Mouse (Mus musculus) midbrain, embryonic 11.5 days (tissue): ENCODE results near the gene Fgf11. TPM values are rescaled to one million over a fixed set of nuclear protein-coding genes. Genes with fewer than 3 reads are reported as not detected.
A peak's percentile ranks its signal among the peaks of the same experiment; 100 is the strongest.

Experiments used
- ATAC-seq: fragments of 200-750 bp; cut with Nextera tagmentation; 2 replicates; pipeline ENCODE4 v1.8.0; 2017; ENCODE audit warnings: moderate TSS enrichment, moderate library complexity; ENCODE audit not compliant: low FRiP score
- DNase-seq: peaks from one replicate; pipeline ENCODE4 v3.0.0; 2015; ENCODE audit warnings: low spot score; ENCODE audit errors: missing footprints
- H3K27ac ChIP-seq: fragments of 300-500 bp; sonication (generic); 2 replicates; pipeline ENCODE4 v1.5.1; 2014; ENCODE audit warnings: low read depth, low read length
- H3K27me3 ChIP-seq: fragments of 300-500 bp; sonication (generic); 2 replicates; pipeline ENCODE4 v1.6.1; 2014; ENCODE audit warnings: mild to moderate bottlenecking, low read length, moderate library complexity, mixed read lengths; ENCODE audit not compliant: control insufficient read depth, insufficient read depth
- H3K36me3 ChIP-seq: fragments of 300-500 bp; sonication (generic); 2 replicates; pipeline ENCODE4 v1.6.1; 2014; ENCODE audit warnings: mild to moderate bottlenecking, low read length, moderate library complexity, mixed read lengths; ENCODE audit not compliant: control insufficient read depth, insufficient read depth
- H3K4me1 ChIP-seq: fragments of 300-500 bp; sonication (generic); 2 replicates; pipeline ENCODE4 v1.6.1; 2014; ENCODE audit warnings: low read length; ENCODE audit not compliant: control insufficient read depth, insufficient read depth
- H3K4me2 ChIP-seq: fragments of 300-500 bp; sonication (generic); 2 replicates; pipeline ENCODE4 v1.6.1; 2014; ENCODE audit warnings: mild to moderate bottlenecking, moderate library complexity
- H3K4me3 ChIP-seq: fragments of 300-500 bp; sonication (generic); 2 replicates; pipeline ENCODE4 v1.5.1; 2014; ENCODE audit warnings: low read depth, low read length
- H3K9ac ChIP-seq: fragments of 300-500 bp; sonication (generic); 2 replicates; pipeline ENCODE4 v1.6.1; 2014; ENCODE audit warnings: low read length
- H3K9me3 ChIP-seq: fragments of 300-500 bp; sonication (generic); 2 replicates; pipeline ENCODE4 v1.6.1; 2016; ENCODE audit warnings: low read length; ENCODE audit not compliant: control insufficient read depth
- WGBS: fragments of 180-500 bp; shearing (Covaris S2); extraction: QIAGEN DNeasy Blood & Tissue Kit; methylation state at CpG from one replicate; pipeline ENCODE4 v1.1.7; 2014; 5-methylcytosine and 5-hydroxymethylcytosine counted together
- polyA plus RNA-seq: library from polyadenylated mRNA; unstranded; fragments of >200 nt; fragmentation: Nextera tagmentation; extraction: Ambion mirVana; gene quantifications from 2 replicates; pipeline ENCODE4 v1.2.1, GENCODE M21; 2014

Gene Fgf11
- 1.3 and 1.5 TPM in 2 replicates for polyA plus RNA-seq

DNA sequence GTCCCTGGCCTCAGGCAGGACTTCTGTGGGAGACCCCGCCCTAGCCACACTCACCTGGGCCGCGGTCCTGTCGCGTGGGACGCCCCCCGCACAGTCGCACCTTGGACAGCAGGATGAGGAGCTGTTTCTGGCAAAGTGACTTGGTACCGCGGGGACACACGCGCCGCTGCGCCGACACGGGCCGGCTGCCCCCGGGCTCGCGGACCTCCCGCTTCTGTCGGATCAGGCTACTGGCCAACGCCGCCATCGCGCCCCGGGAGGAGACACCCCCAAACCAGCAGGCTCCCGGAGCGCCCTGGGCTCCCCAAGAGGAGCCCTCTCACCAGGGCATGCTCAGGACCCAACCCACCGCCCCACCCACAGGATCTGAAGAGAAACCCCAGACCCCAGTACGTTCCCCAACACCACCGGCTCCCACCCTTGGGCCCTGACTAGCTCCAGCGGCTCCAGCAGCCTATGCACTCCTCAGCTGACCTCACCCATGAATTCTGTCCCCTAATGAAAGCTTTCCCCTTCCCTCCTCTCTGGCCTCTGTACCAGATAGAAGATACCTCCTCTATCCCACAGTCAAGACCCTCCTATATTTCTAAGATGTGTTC, at the start of gene Fgf11:
TSS of gene Fgf11 (minus strand) at position 479 of the 599 bp plus-strand sequence.
- Histone ChIP-seq H3K9me3 (no peaks in the 10 kb centered on the region), H3K36me3 (no peaks in the 10 kb centered on the region), H3K27ac (peak within 1 kb of the TSS; percentile 49), H3K4me3 (peak within 1 kb of the TSS; percentile 44), H3K4me1 (peaks cover 51% of the 10 kb centered on the region), H3K4me2 (peak within 1 kb of the TSS; percentile 92), H3K27me3 (peaks cover 57% of the 10 kb centered on the region), H3K9ac (peak within 1 kb of the TSS; percentile 76)
- no peak for ATAC-seq
- WGBS = 2% methylated on average over 33 of the region's 33 CpGs
- DNase-seq = peak; percentile 89

DNA sequence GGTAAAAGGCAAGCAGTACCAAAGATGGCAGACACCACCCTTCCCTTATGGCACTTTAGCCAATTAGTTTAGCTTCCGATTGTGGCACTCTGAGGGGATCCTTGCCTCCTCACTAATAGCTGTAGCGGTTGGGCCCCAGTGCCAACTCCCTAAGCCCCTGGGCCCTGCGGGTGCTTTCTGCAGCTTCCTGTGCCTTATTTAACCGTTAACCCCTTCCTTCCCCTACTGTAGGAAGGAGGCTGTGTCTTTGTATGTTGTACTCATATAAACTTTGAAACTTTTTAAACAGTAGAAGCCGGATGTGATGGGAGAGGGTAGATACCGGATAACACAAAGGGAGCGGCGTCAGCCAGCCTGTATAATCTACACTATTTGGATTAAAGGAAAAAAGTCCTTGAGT, 49.1 kb upstream of the Fgf11 start:
- Histone ChIP-seq H3K27ac (no peak overlapping the region), H3K4me2 (no peak overlapping the region), H3K4me1 (peaks cover 10% of the 10 kb centered on the region; the same call in 1 of the 2 replicates), H3K4me3 (no peak overlapping the region), H3K9me3 (no peaks in the 10 kb centered on the region), H3K36me3 (peaks cover 2% of the 10 kb centered on the region; the same call in 1 of the 2 replicates), H3K27me3 (peaks cover 2% of the 10 kb centered on the region; the same call in 1 of the 2 replicates), H3K9ac (no peak overlapping the region)
- 80% methylated on average over 8 of the region's 8 CpGs for WGBS
- no peak for DNase-seq
- ATAC-seq = no peak

GRCm38 (mm10) chr11:69849884-69850283, 48.2 kb upstream of the Fgf11 start:
- ATAC-seq = no peak
- peaks cover 16% of the 10 kb centered on the region; the same call in 1 of the 2 replicates for H3K4me1 ChIP-seq

GRCm38 (mm10) chr11:69849128-69849527, 47.5 kb upstream of the Fgf11 start:
- Histone ChIP-seq H3K27me3 (no peaks in the 10 kb centered on the region), H3K4me3 (no peak overlapping the region), H3K4me2 (no peak overlapping the region), H3K27ac (no peak overlapping the region), H3K9me3 (no peaks in the 10 kb centered on the region), H3K4me1 (peaks cover 16% of the 10 kb centered on the region; the same call in 1 of the 2 replicates), H3K36me3 (peaks cover 2% of the 10 kb centered on the region; the same call in 1 of the 2 replicates), H3K9ac (no peak overlapping the region)
- ATAC-seq (no peak), DNase-seq (no peak)
- WGBS = 92% methylated on average over 9 of the region's 9 CpGs

More at GRCm38 (mm10) chr11:69849884-69850283, 48.2 kb upstream of the Fgf11 start:
- Histone ChIP-seq H3K27ac (no peak overlapping the region), H3K27me3 (no peaks in the 10 kb centered on the region), H3K4me2 (no peak overlapping the region), H3K4me3 (no peak overlapping the region), H3K9ac (no peak overlapping the region), H3K9me3 (no peaks in the 10 kb centered on the region), H3K36me3 (peaks cover 2% of the 10 kb centered on the region; the same call in 1 of the 2 replicates)
- WGBS = 92% methylated on average over 15 of the region's 15 CpGs
- DNase-seq = no peak

DNA sequence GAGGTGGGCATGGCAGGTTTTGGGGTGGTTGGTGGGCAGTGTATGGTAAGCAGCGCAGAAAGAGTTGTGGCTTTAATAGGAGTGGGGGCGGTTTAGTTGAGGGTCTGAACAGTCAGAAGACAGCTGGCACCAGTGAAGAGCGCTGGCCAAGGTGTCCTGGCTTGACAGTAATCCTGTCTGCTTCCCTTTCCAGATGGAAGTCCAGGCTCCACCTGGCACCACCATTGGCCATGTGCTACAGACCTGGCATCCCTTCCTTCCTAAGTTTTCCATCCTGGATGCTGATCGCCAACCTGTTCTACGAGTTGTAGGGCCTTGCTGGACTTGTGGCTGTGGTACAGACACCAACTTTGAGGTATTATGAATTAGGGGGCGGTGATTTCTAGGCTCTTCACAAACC, 46.4 kb upstream of the Fgf11 start:
- Histone ChIP-seq H3K4me2 (peak overlapping the region; percentile 71), H3K4me3 (no peak overlapping the region), H3K36me3 (peaks cover 2% of the 10 kb centered on the region; the same call in 1 of the 2 replicates), H3K27me3 (no peaks in the 10 kb centered on the region), H3K9ac (no peak overlapping the region), H3K4me1 (peaks cover 16% of the 10 kb centered on the region; the same call in 1 of the 2 replicates), H3K27ac (no peak overlapping the region), H3K9me3 (no peaks in the 10 kb centered on the region)
- WGBS = 95% methylated on average over 6 of the region's 6 CpGs
- DNase-seq = no peak
- no peak for ATAC-seq

DNA sequence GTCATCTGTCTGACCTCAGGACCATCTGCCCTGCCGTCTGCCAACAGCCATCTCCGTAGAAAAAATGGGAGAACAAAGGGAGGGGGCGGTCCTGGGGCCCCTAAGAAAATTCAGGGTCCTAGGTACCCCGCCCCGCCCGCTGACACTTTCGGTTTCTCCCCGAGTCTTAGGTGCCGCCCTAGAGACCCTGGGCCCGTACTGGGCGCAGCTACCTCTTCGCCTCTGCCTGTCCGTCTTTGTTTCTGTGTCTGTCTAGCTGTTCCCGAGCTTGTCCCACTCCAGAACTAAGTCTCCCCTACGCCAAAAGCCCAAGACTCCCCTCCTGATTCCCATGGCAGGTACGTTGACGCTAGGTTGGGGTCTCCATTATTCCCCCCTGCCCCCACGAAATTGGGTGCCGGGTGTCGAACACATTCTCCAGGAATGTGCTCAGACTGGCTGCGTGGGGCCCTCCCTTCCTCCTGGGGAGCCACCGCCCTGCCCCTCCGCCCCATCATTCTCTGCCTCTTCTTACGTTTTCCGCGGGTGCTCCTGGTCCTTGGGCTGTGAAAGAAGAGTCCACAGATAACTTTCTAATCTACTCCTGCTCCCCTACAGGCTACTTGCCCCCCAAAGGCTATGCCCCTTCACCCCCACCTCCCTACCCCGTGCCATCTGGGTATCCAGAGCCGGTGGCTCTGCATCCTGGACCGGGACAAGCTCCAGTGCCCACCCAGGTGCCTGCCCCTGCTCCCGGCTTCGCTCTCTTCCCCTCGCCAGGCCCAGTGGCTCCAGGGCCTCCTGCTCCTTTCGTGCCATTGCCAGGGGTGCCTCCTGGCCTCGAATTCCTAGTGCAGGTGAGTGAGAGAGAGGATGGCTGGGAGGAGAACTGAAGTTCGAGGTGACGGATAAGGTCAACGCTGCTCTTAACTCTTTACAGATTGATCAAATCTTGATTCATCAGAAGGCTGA, 45.4 kb upstream of the Fgf11 start:
- Histone ChIP-seq H3K27ac (peak overlapping the region; percentile 94), H3K9me3 (no peaks in the 10 kb centered on the region), H3K4me1 (peaks cover 16% of the 10 kb centered on the region; the same call in 1 of the 2 replicates), H3K9ac (peak overlapping the region; percentile 78), H3K4me2 (peak overlapping the region; percentile 71), H3K36me3 (peaks cover 2% of the 10 kb centered on the region; the same call in 1 of the 2 replicates), H3K4me3 (peak overlapping the region; percentile 57), H3K27me3 (no peaks in the 10 kb centered on the region)
- DNase-seq = peak; percentile 89
- ATAC-seq = peak; percentile 64
- WGBS = 14% methylated on average over 37 of the region's 37 CpGs

DNA sequence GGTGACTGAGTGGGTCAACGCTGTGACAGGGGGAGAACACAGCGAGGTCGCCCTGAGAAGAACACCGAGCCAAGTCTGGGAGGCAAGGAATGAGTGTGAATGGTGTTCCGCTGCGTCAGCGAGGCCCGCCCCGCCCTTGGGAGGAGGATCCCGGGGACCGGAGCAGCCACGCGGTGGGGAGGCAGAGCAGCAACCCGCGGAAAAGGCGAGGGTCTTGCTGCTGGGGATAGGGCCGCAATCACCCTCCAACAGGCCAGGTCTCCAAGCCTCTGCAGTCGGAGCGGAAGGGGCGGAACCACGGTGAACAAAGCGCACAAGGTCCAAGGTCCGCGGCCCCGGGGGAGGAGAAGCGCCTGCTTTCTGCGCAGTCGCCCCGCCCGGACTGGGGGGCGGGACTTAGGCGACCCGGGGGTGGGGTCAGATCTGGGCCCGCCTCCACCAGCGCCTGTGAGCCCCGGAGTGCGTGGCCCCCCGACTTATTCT, 44.6 kb upstream of the Fgf11 start, which contains the start of gene Plscr3:
TSS of gene Plscr3 (plus strand) at position 179 of the 483 bp plus-strand sequence.
- Histone ChIP-seq H3K4me3 (peak within 1 kb of the TSS; percentile 57), H3K9ac (peak within 1 kb of the TSS; percentile 78), H3K36me3 (peaks cover 2% of the 10 kb centered on the region; the same call in 1 of the 2 replicates), H3K4me1 (peaks cover 16% of the 10 kb centered on the region; the same call in 1 of the 2 replicates), H3K4me2 (peak within 1 kb of the TSS; percentile 71), H3K27me3 (no peaks in the 10 kb centered on the region), H3K27ac (peak within 1 kb of the TSS; percentile 94), H3K9me3 (no peaks in the 10 kb centered on the region)
- DNase-seq = peak; percentile 99
- peak; percentile 95 for ATAC-seq
- 0% methylated on average over 37 of the region's 38 CpGs for WGBS

- peak overlapping the region; percentile 31; the same call in 1 of the 2 replicates for H3K27ac ChIP-seq
- H3K27me3 ChIP-seq = peaks cover 4% of the 10 kb centered on the region; the same call in 1 of the 2 replicates
- DNase-seq (no peak), ATAC-seq (no peak)
- H3K9me3 ChIP-seq = no peaks in the 10 kb centered on the region
- H3K36me3 ChIP-seq = no peaks in the 10 kb centered on the region; the same call in 1 of the 2 replicates
- H3K4me3 ChIP-seq = peak overlapping the region; percentile 62
- WGBS = 2% methylated on average over 7 of the region's 7 CpGs
- H3K4me1 ChIP-seq = peaks cover 33% of the 10 kb centered on the region
- peak overlapping the region; percentile 56 for H3K9ac ChIP-seq
- peak overlapping the region; percentile 87 for H3K4me2 ChIP-seq
Observed at GRCm38 (mm10) chr11:69838714-69839104, 37.1 kb upstream of the Fgf11 start.
